Comparison of ENCODE assay signal across 8 mouse cellular contexts in the genomic region with DNA sequence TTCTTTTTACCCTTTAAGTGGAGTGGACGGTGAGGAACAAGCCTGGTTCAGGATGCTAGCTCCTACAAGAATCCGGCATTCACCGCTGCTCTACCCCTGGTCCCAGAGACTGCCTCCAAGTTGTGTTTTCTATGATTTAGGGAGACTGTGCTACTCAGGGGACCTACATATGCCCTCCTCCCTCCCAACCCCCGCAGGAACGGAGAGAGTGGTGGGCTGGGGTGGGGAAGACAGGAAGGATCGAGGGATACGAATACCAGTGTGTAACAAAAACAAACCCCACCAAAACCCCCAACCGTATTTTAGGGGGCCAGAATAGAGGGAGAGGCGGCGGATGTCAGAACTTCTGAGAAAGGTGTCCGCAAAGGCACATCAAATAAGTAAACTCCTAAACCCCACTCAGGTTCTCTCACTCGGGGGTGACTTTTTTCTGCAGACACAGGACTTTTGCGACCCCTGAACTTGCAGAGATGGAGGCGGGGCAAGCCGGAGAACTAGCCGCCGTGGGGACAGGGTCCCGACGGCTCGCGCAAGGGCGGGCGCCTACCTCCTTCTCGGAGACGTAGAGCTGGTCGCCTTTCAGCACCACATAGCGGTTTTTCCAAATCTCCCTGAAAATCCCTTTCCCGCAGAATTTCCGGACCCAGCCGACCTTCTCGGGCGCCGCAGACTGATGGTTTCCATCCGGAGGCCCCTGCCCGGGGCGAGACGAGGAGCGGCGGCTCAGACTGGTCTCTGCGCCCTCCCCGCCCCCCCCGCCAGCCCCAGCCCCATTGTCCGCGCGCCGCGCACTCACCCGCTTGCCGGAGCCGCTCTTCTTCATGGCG. TPM values are rescaled to one million over a fixed set of nuclear protein-coding genes. Genes with fewer than 3 reads are reported as not detected.
DNase-seq lines count a peak whose midpoint lies in the region; ATAC-seq and TF ChIP-seq lines count a peak whose summit lies in the region.

No protein-coding gene starts in this region.

- peak overlapping the region; percentile 71 for H3K4me3 ChIP-seq in lung, embryonic 15.5 days
- peak overlapping the region; percentile 78 for H3K4me3 ChIP-seq in embryonic facial prominence, embryonic 14.5 days (ENCODE audit: low read depth, low read length)
- peak overlapping the region; percentile 71 for H3K4me3 ChIP-seq in thymus, adult 2 months (ENCODE audit: control insufficient read depth, insufficient read depth, low read length)

- TF ChIP-seq CTCF in thymus, adult 2 months (IDR thresholded peaks at IDR 0.05; ENCODE audit: borderline replicate concordance, control insufficient read depth, extremely low read depth, insufficient read depth, low read length, poor library complexity), result no peak

- H3K4me2 ChIP-seq in lung, embryonic 15.5 days, result peak overlapping the region; percentile 71
- peak overlapping the region; percentile 66 for H3K4me2 ChIP-seq in embryonic facial prominence, embryonic 14.5 days (ENCODE audit: low read depth, low read length)

- H3K9ac ChIP-seq in lung, embryonic 15.5 days, result peak overlapping the region; percentile 74
- H3K9ac ChIP-seq in embryonic facial prominence, embryonic 14.5 days (ENCODE audit: low read depth, low read length), result peak overlapping the region; percentile 93

- H3K4me1 ChIP-seq in lung, embryonic 15.5 days, result peaks cover 46% of the 10 kb centered on the region
- peaks cover 24% of the 10 kb centered on the region for H3K4me1 ChIP-seq in embryonic facial prominence, embryonic 14.5 days (ENCODE audit: control insufficient read depth, insufficient read depth, low read length)
- H3K4me1 ChIP-seq in thymus, adult 2 months (replicated peaks; ENCODE audit: control insufficient read depth, insufficient read depth, low read length), result peaks cover 29% of the 10 kb centered on the region

- no peaks in the 10 kb centered on the region for H3K9me3 ChIP-seq in lung, embryonic 15.5 days
- H3K9me3 ChIP-seq in embryonic facial prominence, embryonic 14.5 days (ENCODE audit: control insufficient read depth, low read length), result no peaks in the 10 kb centered on the region

- peak; percentile 62; the same call in 1 of the 2 replicates for ATAC-seq in lung, embryonic 15.5 days (ENCODE audit: borderline replicate concordance, extremely low read depth, low FRiP score, low TSS enrichment)
- peak; percentile 74 for ATAC-seq in embryonic facial prominence, embryonic 14.5 days (ENCODE audit: low read depth)

- whole genome bisulfite sequencing in lung, embryonic 15.5 days, result 1% methylated on average over 41 of the region's 51 CpGs
- WGBS in embryonic facial prominence, embryonic 14.5 days, result under 1% methylated on average over 32 of the region's 51 CpGs
- 1% methylated on average over 51 of the region's 51 CpGs for WGBS in thymus, adult 2 months

- H3K27me3 ChIP-seq in lung, embryonic 15.5 days, result no peaks in the 10 kb centered on the region
- no peaks in the 10 kb centered on the region for H3K27me3 ChIP-seq in embryonic facial prominence, embryonic 14.5 days (replicated peaks; ENCODE audit: control insufficient read depth, insufficient read depth, low read length)
- H3K27me3 ChIP-seq in thymus, adult 2 months (ENCODE audit: control insufficient read depth, insufficient read depth, low read length), result no peaks in the 10 kb centered on the region

- TF ChIP-seq POLR2A in thymus, adult 2 months (IDR thresholded peaks at IDR 0.05; ENCODE audit: control insufficient read depth, extremely low read depth, insufficient read depth, low read length, poor library complexity), result no peak

- peak overlapping the region; percentile 98 for H3K27ac ChIP-seq in lung, embryonic 15.5 days
- H3K27ac ChIP-seq in embryonic facial prominence, embryonic 14.5 days (replicated peaks; ENCODE audit: low read depth, low read length), result peak overlapping the region; percentile 97
- H3K27ac ChIP-seq in thymus, adult 2 months (ENCODE audit: control insufficient read depth, insufficient read depth, low read length), result peak overlapping the region; percentile 46; the same call in 1 of the 2 replicates

- DNase-seq in lung, postnatal 36 days, result no peak
- DNase-seq in R1 (ENCODE audit: low read depth, low spot score), result peak; percentile 66
- peak; percentile 53 for DNase-seq in embryonic facial prominence, embryonic 14.5 days (ENCODE audit: low spot score)
- peak; percentile 43 for DNase-seq in induced T-regulatory cell, adult 2 months (ENCODE audit: low read depth)
- DNase-seq in lung, postnatal 4 days, result peak; percentile 65 to 67
- DNase-seq in thymus, adult 2 months, result no peak
- DNase-seq in layer of hippocampus, adult 9-10 months (ENCODE audit: low spot score), result no peak

- H3K36me3 ChIP-seq in lung, embryonic 15.5 days, result peaks cover 19% of the 10 kb centered on the region
- H3K36me3 ChIP-seq in embryonic facial prominence, embryonic 14.5 days (ENCODE audit: control insufficient read depth, insufficient read depth, low read length), result peaks cover 26% of the 10 kb centered on the region
- H3K36me3 ChIP-seq in thymus, adult 2 months (ENCODE audit: control insufficient read depth, insufficient read depth, low read length), result no peaks in the 10 kb centered on the region

RNA-seq across cellular contexts. Expression of a gene that starts 0.6 kb away (rescaled TPM):
- 36.0 and 38.2 TPM in 2 replicates for polyA plus RNA-seq in lung, embryonic 15.5 days (2015; fragmentation: Nextera tagmentation; extraction: Ambion mirVana)
- polyA plus RNA-seq in embryonic facial prominence, embryonic 14.5 days (2014; fragmentation: Nextera tagmentation; extraction: Ambion mirVana), result 40.5 and 43.2 TPM in 2 replicates
- polyA plus RNA-seq in thymus, adult 2 months (2012; rRNA removed), result 65.8 and 73.9 TPM in 2 replicates

Comparison
In these comparisons a context has a peak if more than half of its experiments do, and no peak if none do; other contexts are left out.
1. DNase-seq: peak in R1 (single experiment), embryonic facial prominence, embryonic 14.5 days (single experiment), induced T-regulatory cell, adult 2 months (single experiment) and lung, postnatal 4 days (2 of 2); none in lung, postnatal 36 days (single experiment), thymus, adult 2 months (single experiment) and layer of hippocampus, adult 9-10 months (single experiment).
2. H3K27ac ChIP-seq: peak in every context shown above with its lines; median percentile 98 in lung, embryonic 15.5 days; 97 in embryonic facial prominence, embryonic 14.5 days; 46 in thymus, adult 2 months.
3. Peak in every context shown above with its lines, with median percentiles within 50 percentile points of each other: H3K4me3 ChIP-seq.